Mouse (Mus musculus): Measurements from ENCODE around the gene Elovl7.

- no peak for TF ChIP-seq CTCF (IDR thresholded peaks at IDR 0.05; ENCODE audit: low read depth)
- no peak for TF ChIP-seq EP300 (IDR thresholded peaks at IDR 0.05; ENCODE audit: low read depth)
These were observed 31.0 kb downstream of the Elovl7 start for GRCm38 (mm10) chr13:108245086-108245697.

Data from liver, postnatal 0 days (tissue).